Mouse (Mus musculus) T-helper 2 cell (primary cell): ENCODE data around the gene Zdhhc6.

Experiments
- in situ Hi-C: fragments of 300-600 bp; cut with MboI, MseI; formaldehyde crosslinking; loops from one replicate; pipeline ENCODE4 v1.15.1; 2025; ENCODE audit warnings: high pct_unique_total_duplicates

Zdhhc6 gene

DNA sequence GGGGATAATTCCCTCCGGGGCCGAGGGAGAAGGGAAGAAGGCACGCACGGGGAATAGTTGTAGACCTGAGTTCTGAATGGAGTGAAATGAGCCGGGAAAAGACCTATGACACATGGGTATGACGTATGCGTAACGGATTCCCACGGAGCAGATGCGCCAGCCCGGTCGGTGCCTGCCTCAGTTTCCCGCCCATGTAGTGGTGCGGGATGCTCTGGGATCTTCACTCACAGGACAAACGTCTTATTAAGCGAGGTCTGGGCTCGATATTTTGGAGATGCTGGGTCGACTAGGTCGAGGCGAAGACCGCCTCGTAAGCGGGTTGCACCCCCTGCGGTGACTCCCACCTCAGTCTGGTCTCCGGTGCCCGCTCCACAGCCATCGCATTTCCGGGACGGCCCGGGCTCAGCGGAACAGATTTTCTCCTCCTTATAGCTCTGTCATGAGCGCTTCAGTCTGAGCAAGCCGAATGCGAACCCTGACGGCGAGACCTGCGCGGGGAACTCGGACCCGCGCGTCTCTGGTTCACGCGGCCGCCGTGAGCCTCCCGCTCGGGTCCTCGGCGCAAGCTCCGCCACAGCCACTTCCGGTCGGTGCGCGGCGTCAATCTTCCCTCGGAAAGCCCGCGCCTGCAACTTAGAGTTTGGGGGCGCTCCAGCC lies at the start of gene Zdhhc6:
TSS of gene Zdhhc6 (minus strand) at position 581 of the 657 bp plus-strand sequence.
- in situ Hi-C loops: no loop called here

DNA sequence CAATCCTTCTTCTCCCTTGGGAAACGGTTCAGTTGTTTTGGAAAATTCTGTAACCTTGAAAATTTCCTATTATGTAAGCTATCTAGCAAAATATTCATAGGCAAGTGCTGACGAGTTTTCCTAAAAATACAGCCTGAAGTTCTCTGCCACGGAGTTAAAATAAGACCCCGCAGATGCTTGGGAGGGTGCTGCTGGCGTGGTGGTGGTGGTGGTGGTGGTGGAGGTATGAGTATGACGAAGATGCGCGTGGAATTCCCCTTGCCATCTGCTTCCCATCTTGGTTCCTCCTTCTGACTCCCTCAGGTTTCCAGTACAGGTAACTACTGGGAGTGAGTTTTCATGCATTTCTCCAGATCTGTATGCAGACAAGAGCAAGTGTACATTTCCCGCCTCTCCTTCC lies 46.8 kb upstream of the Zdhhc6 start:
- in situ Hi-C loops: no loop called here

DNA sequence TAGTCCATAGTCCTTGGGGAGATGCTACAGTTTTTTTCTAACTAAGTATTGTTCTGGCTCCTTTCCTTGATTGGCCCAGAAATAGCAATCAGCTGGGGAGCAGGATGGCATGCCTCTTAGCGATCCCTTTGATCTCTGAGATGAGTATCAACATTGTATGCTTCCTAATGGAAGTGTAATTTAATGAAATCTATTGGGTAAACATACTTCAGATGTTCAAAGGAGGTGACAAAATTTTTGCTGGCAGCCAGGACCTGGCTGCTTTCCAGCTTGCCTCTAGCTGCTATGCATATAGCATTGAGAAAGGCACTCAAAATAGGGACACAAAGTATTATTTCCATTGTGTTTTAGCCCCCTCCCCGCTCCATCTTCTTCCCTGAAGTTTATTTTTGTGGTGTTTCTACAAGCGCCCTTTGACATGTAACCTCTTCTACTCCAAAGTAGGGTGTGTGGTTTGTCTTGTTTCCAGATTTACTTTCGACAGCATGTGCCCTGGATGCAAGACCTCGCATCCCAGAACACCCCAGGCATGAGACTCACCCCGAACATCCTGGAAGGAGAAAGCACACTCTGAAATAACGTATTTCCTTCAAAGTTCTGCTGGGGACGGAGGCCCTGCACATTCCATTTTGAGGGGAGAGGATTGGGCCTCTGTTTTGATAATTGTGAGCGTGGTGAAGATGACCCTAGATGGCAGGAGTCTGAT lies 35.0 kb upstream of the Zdhhc6 start:
- in situ Hi-C loops: no loop called here

DNA sequence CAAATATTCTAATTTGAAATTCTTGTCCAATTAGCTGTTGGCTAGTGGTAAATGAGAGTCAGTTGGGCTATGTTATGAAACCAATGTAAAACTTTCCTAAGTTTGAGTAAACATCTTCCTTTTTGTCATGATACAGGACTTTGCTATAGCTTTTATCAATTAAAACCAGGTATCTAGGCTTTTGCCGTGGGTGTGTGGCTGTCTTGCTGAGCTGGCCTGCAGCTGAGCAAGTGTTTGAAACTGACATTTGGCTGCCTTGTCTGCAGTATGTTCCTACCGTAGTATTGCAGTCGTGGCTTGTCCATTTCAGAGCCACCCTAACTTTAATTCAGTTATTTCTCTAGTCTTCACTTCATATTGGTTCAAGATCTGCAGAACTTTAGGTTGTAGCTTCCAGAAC lies 32.4 kb upstream of the Zdhhc6 start:
- in situ Hi-C loops: no loop called here

DNA sequence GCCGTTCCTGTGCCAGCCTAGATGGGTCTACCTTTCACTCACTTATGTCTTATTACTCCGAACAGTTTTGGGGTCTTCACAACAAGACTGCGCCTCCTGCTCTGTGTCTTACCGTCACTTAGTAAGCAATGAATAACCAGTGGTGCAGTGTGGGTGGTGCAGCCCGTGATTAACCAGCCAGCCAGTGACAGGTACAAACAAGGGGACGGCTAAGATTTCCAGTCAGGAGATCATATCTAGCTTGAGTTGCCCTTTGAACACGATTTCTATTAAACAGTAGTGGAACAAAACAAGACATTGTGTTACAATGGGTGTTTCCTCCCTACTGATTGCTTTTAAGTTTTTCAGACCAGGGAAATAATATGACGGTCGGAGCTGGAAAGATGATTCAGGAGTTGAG lies 27.4 kb upstream of the Zdhhc6 start:
- in situ Hi-C loops: no loop called here

DNA sequence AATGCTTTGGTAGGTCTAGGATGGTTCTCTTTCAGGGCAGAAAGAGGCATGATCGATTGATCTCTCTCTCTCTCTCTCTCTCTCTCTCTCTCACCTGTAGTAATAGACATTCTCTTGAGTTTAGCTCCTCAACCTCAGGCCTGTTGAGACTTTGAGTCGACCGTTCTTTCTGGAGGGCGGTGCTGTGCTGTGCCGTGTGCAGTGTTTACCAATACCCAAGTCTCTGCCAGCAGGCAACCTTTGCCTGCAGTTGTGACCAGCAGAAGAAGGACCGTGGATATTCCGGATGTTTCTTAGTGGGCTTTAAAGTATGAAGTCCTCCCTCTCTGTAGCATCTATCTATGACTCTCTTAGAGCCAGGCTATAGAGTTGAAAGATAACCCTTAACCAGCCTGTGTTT lies 26.6 kb upstream of the Zdhhc6 start:
- in situ Hi-C loops: no loop called here

DNA sequence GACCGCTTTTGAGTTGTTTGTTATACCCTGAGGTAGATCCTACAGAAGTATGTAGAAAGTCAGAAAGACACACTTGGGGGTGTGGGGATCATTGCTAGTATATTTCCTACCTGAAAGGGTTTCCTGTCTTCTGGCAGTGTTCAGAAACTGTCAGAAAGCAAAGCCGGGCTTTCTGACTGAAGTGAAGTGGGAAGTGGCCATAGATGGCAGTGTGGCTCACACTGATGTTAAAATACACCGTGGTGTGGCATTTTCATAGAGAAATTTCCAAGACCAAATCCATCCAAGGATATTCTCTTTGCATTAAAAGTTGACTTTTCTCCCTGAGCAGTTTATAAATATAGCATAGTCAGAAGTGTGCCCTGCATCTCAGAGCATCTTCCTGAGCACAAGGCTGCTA lies 25.5 kb upstream of the Zdhhc6 start:
- in situ Hi-C loops: no loop called here

DNA sequence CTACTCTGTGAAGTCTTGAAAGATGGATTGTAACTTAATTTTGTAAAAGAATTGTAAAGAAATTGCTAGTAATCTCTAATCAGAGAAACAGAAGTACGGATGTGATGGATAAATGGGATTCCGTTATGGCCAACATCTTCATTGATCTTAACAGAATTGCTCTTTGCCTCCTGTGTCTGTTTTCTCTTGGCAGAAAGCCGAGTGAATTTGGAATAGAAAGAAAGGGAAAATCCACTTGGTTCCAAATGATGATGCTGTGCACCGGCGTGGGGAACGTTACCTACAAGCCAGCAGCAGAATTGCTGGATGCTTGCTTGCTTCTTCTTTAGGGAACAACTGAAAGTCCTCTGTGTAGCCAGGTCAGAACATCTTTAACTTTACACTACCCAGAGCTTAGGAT lies 24.7 kb upstream of the Zdhhc6 start:
- in situ Hi-C loops: no loop called here

DNA sequence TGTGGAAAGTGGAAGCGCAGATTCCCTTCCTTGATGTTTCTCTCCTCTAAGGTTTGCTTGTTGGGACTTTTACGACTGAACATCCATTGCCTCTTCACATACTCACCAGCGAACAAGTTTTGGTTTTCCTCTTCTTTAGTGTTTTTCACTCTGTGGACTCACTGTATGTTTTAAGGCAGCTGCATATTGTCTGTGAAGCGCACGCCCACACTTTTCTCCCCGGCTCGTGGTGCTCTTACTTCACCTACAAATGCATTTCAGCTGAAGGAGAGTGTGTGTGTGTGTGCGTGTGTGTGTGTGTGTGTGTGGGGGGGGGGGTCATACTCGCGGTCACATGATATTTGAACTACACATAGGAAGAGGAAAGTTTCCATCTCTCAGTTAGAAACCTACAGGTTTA lies 21.8 kb upstream of the Zdhhc6 start:
- in situ Hi-C loops: loop anchor here (10.0 kb wide), 1 partner anchor 557 kb away; no protein-coding TSS in a partner anchor

DNA sequence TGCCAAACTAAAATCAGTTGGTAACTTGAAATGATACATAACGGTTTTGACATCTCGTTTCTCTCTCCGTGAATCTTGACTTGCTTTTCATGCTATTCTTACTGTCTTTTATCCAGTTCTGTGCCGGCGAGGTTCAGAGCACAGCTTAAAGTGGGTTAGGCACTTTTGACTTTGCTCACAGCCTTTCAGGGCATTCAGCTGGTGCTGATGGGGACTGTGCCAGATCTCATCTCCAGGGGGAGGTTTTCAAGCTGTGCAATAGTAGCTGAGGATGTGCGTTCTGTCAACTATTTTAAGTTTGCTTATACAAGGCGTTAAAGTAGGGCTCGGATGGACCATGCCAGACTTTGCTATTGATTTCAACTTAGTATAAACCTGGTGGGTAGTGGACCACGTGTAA lies 21.2 kb upstream of the Zdhhc6 start:
- in situ Hi-C loops: loop anchor here (10.0 kb wide), 1 partner anchor 558 kb away; no protein-coding TSS in a partner anchor

DNA sequence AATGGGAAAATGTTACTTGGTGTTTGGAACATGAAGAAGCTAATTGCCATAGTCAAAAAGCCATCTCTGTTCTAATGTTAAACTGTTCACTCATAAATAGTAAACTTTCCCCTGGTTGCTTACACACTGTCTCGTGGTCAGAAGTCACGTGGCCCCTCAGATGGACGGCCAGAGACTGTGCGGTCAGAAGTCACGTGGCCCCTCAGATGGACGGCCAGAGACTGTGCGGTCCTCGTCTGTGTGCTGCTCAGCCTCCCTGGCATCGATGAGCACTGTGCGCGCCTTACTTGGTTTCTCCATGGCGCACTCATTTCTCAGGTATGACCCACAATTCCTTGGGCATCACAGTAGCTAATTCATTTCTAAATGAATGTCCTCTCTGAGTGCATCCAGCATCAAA lies 20.6 kb upstream of the Zdhhc6 start:
- in situ Hi-C loops: loop anchor here (10.0 kb wide), 1 partner anchor 558 kb away; no protein-coding TSS in a partner anchor

DNA sequence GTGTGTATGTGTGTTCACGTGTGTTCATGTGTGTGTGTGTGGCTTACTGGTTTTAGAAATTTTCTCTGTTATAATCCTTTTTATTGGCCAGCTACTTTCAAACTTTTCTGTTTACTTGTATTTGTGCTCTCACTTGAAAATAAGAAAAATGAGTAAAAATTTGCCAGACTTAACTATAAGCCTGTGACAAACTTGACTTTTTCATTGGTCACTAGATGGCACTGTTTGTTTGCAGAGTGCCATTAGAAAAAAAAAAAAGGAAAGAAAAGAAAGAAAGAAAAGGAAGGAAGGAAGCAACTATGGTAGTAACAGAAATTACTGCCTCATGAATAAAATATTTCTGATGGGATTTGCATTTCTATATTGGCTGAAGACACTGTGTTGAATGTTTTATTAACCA lies 20.0 kb upstream of the Zdhhc6 start:
- in situ Hi-C loops: loop anchor here (10.0 kb wide), 1 partner anchor 559 kb away; no protein-coding TSS in a partner anchor

DNA sequence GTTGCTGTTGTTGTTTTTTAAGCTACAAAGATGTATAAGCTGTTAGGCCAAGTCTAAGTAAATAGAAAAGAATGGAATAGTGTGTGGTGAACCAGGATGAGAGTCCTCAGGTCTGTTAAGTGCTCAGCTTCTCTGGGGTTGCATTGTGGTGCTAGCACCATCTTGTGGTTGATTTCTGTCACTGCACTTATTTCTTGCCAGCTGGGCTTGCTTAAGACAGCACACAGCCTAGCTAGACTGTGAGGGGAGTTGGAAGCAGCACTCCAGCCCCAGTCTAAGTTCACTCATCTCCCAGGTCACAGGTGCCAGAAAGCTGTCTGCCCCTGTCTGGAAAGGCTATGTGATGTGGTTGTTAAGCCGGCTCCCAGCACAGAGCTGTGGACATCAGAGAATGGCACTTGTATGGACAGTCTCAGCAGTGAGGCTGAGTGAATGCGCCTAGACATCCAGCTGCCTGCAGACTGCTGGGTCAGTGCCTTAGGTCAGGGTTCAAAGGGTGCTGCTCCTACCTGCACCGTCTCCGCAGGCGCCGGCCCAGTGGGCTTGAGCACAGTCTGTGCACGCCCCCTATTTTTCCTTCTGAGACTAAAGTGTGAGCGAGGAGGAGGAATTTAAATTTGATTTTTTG lies 16.9 kb upstream of the Zdhhc6 start:
- in situ Hi-C loops: loop anchor here (10.0 kb wide), 1 partner anchor 562 kb away; no protein-coding TSS in a partner anchor

DNA sequence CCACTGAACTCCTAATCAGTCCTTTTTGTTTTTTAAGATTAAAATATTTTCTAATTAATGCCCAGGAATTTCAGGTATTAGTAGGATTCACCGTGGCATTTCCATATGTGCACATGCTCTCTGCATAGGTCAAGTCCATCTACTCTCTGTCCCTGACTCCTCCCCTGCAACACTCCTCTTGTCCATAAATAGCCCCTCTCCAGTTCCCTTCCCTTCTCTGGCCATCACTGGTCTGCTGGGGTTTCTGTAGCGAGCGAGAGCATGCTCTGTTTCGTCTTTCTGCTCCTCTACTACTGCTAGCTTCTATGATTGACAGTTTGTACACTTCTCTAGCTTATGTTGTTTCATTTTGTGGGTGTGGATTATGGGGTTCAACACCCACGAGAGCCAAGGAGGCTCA lies 15.9 kb upstream of the Zdhhc6 start:
- in situ Hi-C loops: loop anchor here (10.0 kb wide), 1 partner anchor 563 kb away; no protein-coding TSS in a partner anchor

DNA sequence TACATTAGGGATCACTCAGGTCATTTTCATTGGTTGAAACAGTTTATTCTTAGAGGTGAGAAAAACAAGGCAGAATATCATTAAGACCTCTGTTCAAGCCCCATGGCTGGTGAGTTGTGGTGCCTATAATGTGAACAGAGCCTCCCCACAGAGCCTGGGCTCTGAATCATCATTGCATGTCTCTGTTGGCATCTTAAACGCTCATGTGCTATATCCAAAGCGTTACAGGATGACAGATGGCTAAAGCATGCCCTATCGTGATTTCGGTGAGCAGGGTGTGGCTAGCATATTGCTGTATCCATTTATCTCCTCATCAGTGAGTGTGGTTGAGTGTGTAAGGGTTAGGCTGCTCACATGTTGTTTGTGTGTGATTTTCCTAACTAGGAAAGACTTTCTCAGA lies 11.7 kb upstream of the Zdhhc6 start:
- in situ Hi-C loops: no loop called here

DNA sequence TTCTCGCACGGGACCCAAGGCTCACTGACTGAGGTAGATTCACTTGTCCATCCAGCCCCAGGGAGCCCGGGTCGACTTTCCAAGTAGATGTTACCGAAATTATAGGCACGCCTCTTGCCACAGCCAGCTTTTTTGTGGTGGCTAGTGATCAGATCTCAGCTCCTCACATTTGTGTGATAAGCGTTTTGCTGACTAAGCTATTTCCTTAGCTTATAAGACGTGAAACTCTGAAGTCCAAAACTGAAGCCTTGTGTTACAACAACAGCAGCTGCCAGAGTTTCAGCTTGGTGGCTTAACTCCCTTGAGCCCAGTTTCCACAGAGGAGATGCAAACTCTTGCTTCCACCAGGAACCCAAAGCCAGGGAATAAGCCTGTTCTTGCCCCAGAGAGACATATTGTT lies 6.8 kb upstream of the Zdhhc6 start:
- in situ Hi-C loops: no loop called here

DNA sequence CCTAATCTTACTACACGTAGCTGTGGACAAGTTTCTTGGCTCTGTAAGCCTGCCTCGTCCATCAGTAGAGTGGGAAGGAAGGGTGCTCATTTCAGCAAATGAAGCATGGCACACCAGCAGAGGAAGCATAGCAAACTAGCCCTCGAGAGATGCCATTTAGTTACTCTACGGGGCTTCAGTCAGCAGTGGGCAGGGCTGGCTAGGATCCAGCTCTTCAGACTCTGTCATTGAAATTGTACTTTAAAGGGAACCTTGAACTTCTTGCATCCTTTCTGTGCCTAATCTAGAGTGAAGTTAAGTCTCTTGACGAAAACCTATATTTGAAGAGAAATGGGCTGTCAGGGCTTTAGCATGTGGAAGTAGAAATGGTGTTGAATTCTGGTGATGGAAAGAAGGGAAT lies 3.7 kb upstream of the Zdhhc6 start:
- in situ Hi-C loops: no loop called here

DNA sequence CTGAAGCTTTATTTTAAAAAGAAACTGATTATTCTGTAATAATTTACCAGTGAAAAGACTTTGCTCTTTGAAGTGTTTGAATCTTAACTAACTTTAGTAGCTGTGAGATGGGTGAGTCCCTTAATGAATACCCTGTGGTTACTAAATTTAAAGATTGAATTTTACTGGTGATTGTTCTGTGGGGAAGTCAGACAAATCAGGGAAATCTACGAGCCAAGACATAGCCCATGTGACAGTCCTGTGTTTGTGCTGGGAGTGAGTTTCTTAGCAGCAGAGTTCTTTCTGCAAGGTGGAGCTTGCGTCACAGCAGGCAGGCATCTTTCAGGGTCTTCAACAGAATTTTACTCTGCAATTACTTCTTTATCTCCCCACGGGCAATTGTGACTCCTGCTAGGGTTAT lies 3.2 kb upstream of the Zdhhc6 start:
- in situ Hi-C loops: no loop called here

DNA sequence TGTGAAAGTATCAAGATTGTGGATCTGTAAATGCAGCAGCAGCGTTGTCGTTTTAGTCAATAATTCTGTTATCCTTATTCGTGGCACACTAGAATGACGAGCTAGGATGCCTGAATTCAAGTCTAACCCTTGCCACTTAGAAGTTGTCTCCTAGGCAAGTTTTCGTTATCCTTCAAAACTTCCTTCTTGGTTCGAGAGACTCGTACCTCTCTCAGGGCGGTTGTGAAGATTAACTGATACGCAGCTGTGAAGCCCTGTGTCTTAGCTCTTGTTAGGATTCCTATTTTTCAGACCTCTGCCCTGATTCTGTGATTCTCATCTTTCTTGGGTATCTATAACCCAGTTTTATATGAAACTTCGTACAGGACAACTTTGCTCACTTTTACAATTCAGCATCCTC lies 1.1 kb upstream of the Zdhhc6 start:
- in situ Hi-C loops: no loop called here

DNA sequence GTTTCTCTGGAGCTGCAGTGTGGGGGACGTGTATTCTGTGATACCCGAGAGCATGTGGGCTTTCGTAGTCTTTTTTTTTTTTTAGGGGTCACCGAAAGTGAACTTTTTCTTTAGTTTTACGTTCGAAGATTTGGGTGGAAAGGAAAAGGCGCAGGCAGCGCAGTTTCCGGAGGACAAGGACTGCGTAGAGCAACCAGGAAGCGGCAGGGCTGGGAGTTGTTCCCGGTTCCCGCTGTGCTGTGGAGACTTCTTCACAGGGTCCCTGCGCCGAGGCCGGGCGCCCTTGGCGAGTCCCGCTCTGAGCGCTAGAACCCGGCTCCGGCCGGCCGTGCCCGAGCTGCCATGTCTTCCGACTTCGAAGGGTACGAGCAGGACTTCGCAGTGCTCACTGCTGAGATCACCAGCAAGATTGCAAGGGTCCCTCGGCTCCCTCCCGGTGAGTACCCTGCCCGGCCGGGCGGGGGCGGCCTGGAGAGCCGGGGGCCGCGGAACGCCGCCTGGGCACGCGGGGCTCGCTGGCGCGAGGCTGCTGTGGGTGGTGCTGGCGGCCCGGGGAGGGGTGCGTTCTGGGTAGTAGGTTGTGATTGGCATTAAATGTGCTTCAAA lies 380 bp upstream of the Zdhhc6 start, which contains the start of gene Vti1a:
TSS of gene Vti1a (plus strand) at position 187 of the 606 bp plus-strand sequence.
- in situ Hi-C loops: no loop called here

DNA sequence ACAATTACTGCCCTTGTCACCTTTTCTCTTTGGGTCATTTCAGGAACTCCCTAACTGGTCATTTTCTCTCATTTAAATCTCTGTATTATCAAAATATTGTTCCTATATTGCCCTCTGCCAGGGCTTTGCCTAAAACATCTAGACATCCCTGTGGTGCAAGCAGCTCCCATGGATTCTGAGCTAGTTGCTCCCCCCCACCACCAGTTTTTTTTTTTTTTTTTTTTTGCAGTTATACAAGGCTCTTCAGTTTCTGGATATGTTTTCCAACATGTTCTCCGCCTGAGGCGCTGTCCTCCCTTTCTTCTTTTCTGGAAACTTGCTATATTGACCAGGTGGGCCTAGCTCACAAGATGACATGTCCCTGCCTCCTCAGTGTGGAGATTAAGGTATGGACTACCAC lies 2.2 kb downstream of the Zdhhc6 start:
- in situ Hi-C loops: loop anchor here (5.0 kb wide), 1 partner anchor 56 kb away; no protein-coding TSS in a partner anchor

DNA sequence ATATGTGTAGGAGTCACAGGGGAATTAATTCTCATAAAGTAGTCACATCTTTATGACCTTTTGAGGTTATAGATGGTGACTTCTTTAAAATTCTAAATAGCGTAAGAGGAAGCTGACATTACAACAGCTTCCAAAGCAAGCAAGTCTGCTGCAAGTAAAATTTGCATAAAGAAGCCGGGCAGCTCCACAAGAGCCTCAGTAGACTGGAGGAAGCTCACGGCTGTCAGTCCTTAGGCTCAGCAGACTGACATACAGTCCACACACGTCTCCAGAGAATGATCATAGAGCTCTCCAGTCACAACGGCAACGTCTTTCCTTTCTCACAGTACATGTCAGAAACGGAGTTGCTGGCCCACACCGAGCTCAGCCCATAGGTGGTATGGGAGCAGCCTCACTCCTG lies 4.0 kb downstream of the Zdhhc6 start:
- in situ Hi-C loops: loop anchor here (5.0 kb wide), 1 partner anchor 55 kb away; no protein-coding TSS in a partner anchor
